Mouse (Mus musculus): ENCODE results near the gene Nphs1. TPM values are rescaled to one million over a fixed set of nuclear protein-coding genes. Genes with fewer than 3 reads are reported as not detected.

The Nphs1 gene
- polyA plus RNA-seq, 1 experiment from 2014 or later = not detected

DNA sequence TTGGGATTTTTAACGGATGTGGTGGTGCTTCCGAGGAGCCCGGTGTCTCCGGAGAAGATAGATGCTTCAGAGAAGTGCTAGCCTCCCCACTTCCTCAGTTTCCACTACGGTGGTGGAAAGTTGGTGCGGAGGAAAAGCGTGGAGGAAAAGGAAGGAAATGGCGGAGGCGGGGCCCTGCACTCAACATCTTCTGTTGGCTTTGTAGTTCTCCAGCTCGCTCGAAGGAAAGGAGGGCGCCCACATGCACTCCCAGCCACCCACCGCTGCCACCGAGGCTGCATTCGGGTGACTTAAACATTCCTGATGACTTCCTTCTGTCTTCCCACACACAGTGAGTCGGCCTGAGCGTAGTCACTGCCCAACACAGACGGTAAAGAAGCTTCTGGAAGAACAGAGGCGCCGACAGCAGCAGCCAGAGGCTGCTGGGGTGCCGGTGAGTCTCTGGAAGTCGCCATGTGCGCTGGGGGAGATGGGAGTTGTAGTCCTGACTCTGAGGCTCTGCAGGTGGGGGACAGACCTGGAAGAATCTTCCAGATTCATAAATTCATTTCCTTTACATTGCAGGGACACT, 35.0 kb upstream of the Nphs1 start:
- Histone ChIP-seq H3K36me3 (peaks cover 8% of the 10 kb centered on the region), H3K27ac (peak overlapping the region; percentile 34; the same call in 1 of the 2 replicates), H3K4me3 (peak overlapping the region; percentile 70), H3K9me3 (replicated peaks) (no peaks in the 10 kb centered on the region; the same call in 1 of the 2 replicates), H3K27me3 (ENCODE audit: low read depth, poor library complexity, severe bottlenecking) (peaks cover 51% of the 10 kb centered on the region), H3K4me1 (peaks cover 22% of the 10 kb centered on the region)
- 51% methylated on average over 23 of the region's 23 CpGs for WGBS
- no peak for DNase-seq (ENCODE audit: low spot score)

DNA sequence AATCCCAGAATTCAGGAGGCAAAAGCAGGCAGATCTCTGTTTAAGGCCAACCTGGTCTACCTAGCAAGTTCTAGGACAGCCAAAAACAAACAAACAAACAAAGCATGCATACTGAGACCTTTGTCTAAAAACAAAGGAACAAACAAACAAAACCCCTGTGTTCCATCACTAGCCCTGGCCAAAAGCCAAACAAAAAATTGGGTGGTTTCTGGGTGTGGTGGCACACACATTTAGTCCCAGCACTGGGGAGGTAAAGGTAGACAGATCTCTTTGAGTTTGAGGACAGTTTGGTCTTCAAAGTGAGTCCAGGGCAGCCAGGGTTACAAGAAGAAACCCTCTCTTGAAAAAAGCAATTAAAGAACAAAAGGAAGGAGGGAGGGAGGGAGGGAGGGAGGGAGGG, 28.8 kb upstream of the Nphs1 start:
- Histone ChIP-seq H3K27ac (no peak overlapping the region), H3K4me1 (no peaks in the 10 kb centered on the region), H3K36me3 (peaks cover 8% of the 10 kb centered on the region), H3K4me3 (no peak overlapping the region), H3K9me3 (replicated peaks) (no peaks in the 10 kb centered on the region), H3K27me3 (ENCODE audit: low read depth, poor library complexity, severe bottlenecking) (no peaks in the 10 kb centered on the region)
- no peak for DNase-seq (ENCODE audit: low spot score)

DNA sequence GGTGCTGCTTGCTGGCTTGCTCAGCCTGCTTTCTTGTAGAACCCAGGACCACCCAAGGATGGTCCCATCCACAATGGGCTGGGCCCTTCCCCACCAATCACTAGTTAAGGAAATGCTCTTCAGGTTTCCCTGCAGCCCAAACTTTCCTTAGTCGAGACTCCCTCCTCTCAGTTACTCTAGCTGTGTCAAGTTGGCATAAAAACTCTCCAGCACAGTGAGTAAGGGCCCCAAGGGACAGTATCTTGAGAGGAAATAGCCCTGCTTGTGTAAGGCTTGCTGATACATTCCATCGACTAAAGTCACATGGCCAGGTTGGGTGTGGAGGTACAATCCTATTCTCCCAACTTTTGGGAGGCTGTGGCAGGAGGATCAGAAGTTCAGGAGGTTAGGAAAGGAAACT, 27.9 kb upstream of the Nphs1 start:
- Histone ChIP-seq H3K27me3 (ENCODE audit: low read depth, poor library complexity, severe bottlenecking) (peaks cover 6% of the 10 kb centered on the region), H3K27ac (no peak overlapping the region), H3K36me3 (peaks cover 6% of the 10 kb centered on the region), H3K4me3 (no peak overlapping the region), H3K4me1 (no peaks in the 10 kb centered on the region), H3K9me3 (replicated peaks) (no peaks in the 10 kb centered on the region)
- 65% methylated on average over 2 of the region's 2 CpGs for WGBS
- DNase-seq (ENCODE audit: low spot score) = no peak

DNA sequence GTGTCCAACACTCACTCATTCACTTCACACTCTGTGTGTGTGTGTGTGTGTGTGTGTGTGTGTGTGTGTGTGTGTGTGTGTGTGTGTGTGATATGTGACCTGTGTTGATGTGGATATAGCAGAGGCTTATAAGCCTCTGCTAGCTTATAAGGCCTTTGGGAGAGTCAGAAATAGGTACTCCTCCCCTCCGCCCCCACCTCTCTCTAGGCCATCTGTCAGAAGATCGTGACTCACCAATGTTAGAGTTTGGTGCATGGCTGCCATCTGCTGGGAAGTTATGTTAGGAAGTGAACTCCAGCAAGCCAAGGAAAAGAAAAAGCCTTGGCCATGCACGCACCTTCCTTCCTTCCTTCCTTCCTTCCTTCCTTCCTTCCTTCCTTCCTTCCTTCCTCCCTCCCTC, 26.3 kb upstream of the Nphs1 start:
- no peaks in the 10 kb centered on the region for H3K36me3 ChIP-seq
- no peak overlapping the region for H3K4me3 ChIP-seq
- no peaks in the 10 kb centered on the region for H3K9me3 ChIP-seq (replicated peaks)
- no peak overlapping the region for H3K27ac ChIP-seq
- H3K4me1 ChIP-seq = no peaks in the 10 kb centered on the region
- DNase-seq (ENCODE audit: low spot score) = no peak
- 14% methylated on average over 3 of the region's 3 CpGs for WGBS
- peaks cover 22% of the 10 kb centered on the region for H3K27me3 ChIP-seq (ENCODE audit: low read depth, poor library complexity, severe bottlenecking)

DNA sequence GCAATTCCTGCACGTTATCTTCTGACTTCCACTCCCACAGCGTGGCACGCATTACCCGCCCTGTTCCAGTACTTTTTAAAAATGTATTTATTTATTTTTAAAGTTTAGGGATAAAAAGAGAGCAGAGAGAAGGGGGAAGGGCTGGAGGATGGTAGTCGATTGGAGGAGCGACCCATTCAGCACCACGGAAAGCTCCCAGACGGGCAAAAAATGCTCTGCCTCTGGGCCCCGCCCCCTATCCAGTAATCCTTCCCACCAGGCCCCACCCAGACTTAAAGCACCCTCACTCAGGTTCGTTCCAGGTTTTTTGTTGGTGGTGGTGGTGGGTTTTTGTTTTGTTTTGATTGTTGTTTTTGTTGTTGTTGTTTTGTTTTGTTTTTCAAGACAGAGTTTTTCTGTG, 23.9 kb upstream of the Nphs1 start:
- Histone ChIP-seq H3K36me3 (no peaks in the 10 kb centered on the region), H3K27ac (no peak overlapping the region), H3K9me3 (replicated peaks) (no peaks in the 10 kb centered on the region), H3K4me3 (no peak overlapping the region), H3K4me1 (no peaks in the 10 kb centered on the region), H3K27me3 (ENCODE audit: low read depth, poor library complexity, severe bottlenecking) (peaks cover 41% of the 10 kb centered on the region)
- 2% methylated on average over 10 of the region's 10 CpGs for WGBS
- DNase-seq (ENCODE audit: low spot score) = peak; percentile 73

DNA sequence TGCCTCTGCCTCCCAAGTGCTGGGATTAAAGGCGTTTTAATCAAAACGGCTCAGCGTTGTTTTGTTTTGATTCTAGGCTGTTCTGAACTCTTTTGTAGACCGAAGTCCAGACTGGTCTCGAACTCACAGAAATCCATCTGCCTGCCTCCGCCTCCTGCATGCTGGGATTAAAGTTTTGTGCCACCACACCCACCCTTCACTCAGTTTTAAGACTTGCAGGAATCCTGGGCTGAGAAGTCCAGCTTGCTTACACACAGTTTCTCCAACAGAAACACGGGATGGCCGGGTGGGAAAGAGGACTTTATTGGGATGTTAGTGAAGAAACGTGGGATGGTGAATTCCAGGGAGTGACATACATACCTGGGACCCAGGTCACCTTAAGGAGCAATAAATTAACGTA, 23.4 kb upstream of the Nphs1 start:
- Histone ChIP-seq H3K4me1 (no peaks in the 10 kb centered on the region), H3K27ac (no peak overlapping the region), H3K36me3 (no peaks in the 10 kb centered on the region), H3K27me3 (ENCODE audit: low read depth, poor library complexity, severe bottlenecking) (peaks cover 45% of the 10 kb centered on the region), H3K9me3 (replicated peaks) (no peaks in the 10 kb centered on the region), H3K4me3 (no peak overlapping the region)
- no peak for DNase-seq (ENCODE audit: low spot score)
- 70% methylated on average over 10 of the region's 10 CpGs for WGBS

DNA sequence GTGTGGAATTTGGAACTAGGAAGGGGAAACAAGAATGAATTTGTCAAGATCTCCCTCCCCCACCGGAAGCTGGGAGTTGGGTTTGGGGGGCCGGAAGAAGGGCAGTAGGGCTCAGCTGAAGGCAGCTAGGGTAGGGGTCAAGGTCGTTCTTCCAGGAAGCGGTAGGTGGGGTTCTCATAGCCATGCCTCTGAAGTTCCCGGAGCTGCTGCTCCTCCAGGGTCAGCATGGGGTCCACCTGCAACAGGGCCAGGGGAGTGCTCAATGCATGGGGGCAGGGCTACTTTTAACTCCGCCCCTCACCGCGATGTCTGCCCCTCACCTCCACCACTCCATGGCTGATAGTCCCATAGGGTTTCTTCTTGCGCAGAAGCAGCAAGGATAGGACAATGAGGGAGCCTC, 23.0 kb upstream of the Nphs1 start:
- DNase-seq (ENCODE audit: low spot score) = no peak
- Histone ChIP-seq H3K27ac (no peak overlapping the region), H3K36me3 (no peaks in the 10 kb centered on the region), H3K9me3 (replicated peaks) (no peaks in the 10 kb centered on the region), H3K27me3 (ENCODE audit: low read depth, poor library complexity, severe bottlenecking) (peaks cover 50% of the 10 kb centered on the region), H3K4me3 (no peak overlapping the region), H3K4me1 (no peaks in the 10 kb centered on the region)
- 45% methylated on average over 9 of the region's 9 CpGs for WGBS

DNA sequence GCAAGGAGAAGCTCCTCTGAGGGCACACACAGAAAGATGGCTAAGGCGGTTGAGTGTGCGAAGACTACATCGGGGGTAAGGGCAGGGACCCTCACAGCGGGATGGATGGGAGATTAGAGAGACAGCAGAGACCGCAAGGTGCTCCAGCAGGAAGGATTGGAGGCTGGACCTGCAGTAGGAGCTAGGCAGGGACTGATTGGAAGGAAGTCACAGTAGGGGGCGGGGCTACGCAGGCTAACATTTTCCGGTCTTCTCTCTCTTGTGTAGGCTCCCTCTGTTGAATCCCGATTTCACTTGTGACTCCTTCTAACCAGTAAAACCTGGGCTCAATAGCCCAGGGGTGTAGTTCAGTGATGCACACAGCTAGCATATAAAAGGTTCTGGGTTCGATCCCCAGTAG, 21.2 kb upstream of the Nphs1 start:
- no peak for DNase-seq (ENCODE audit: low spot score)
- H3K9me3 ChIP-seq (replicated peaks) = no peaks in the 10 kb centered on the region
- no peaks in the 10 kb centered on the region for H3K4me1 ChIP-seq
- H3K27me3 ChIP-seq (ENCODE audit: low read depth, poor library complexity, severe bottlenecking) = peaks cover 67% of the 10 kb centered on the region
- no peaks in the 10 kb centered on the region for H3K36me3 ChIP-seq
- no peak overlapping the region for H3K27ac ChIP-seq
- WGBS = 16% methylated on average over 10 of the region's 10 CpGs
- no peak overlapping the region for H3K4me3 ChIP-seq

DNA sequence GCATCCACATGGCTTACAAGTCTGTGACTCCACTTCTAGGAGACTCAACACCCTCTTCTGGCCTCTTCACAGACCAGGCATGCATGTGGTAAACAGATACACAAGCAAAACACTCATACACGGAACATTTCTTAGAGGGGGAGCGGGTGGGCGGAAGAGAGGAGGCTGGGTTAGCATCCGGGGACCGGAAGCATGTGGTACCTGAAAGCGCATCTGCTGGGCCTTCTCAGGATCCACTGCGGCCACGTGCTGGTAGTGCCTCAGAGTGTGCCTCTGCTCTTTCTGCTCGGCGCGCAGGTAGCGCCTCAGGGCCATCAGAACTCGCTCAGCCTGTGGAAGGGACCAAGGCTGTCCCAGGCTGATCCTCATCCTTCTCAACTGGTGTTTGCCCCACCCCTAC, 18.4 kb upstream of the Nphs1 start:
- WGBS = 73% methylated on average over 13 of the region's 13 CpGs
- H3K27me3 ChIP-seq (ENCODE audit: low read depth, poor library complexity, severe bottlenecking) = peaks cover 94% of the 10 kb centered on the region

DNA sequence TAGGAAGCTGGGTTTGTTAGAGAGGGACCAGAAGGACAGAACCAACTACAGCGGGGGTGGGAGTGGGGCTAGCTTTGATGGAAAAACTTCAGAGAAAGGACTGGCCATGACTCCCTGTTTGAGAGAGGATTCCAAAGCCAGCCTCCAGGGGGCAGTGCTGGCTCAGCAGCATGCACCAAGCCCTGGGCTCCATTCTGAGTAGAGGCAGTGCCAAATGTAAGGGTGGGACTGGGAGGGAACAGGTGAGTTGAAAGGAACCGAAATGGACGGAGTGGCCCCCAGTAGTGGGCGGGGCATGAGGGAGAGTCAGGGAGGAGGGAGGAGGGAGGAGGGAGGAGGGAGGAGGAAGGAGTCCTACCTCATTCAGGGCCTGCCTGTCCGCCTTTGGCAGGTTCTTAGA, 17.4 kb upstream of the Nphs1 start:
- Histone ChIP-seq H3K4me1 (peaks cover 18% of the 10 kb centered on the region), H3K4me3 (no peak overlapping the region), H3K36me3 (no peaks in the 10 kb centered on the region), H3K27me3 (ENCODE audit: low read depth, poor library complexity, severe bottlenecking) (peaks cover 94% of the 10 kb centered on the region), H3K9me3 (replicated peaks) (no peaks in the 10 kb centered on the region), H3K27ac (no peak overlapping the region)
- WGBS = 19% methylated on average over 4 of the region's 5 CpGs
- peak; percentile 61 for DNase-seq (ENCODE audit: low spot score)

More for the DNA sequence above, 18.4 kb upstream of the Nphs1 start:
- H3K36me3 ChIP-seq = no peaks in the 10 kb centered on the region
- H3K4me1 ChIP-seq = peaks cover 8% of the 10 kb centered on the region
- H3K27ac ChIP-seq = no peak overlapping the region
- H3K4me3 ChIP-seq = no peak overlapping the region
- H3K9me3 ChIP-seq (replicated peaks) = no peaks in the 10 kb centered on the region
- DNase-seq (ENCODE audit: low spot score) = no peak

DNA sequence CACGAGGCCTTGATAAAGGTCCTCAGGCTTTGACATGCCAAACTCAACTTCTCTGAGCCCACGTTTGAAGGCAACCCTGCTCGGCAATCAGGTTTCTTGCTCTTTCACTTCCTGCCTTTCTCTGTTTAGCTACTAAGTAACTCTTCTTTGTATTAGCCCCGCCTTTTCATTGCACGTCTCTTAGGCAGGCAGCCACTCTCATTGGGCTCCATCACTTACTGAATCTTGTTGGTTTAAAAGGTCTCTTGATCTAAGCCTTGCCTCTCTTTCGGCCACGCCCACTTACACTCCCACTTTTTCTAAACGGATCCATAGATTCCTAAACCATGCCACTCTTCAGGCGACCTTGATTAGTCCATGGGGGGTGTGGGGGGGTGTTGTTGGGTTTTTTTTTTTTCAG, 14.4 kb upstream of the Nphs1 start:
- Histone ChIP-seq H3K27ac (no peak overlapping the region), H3K36me3 (no peaks in the 10 kb centered on the region), H3K9me3 (replicated peaks) (no peaks in the 10 kb centered on the region), H3K4me3 (no peak overlapping the region; the same call in 1 of the 2 replicates), H3K27me3 (ENCODE audit: low read depth, poor library complexity, severe bottlenecking) (peaks cover 96% of the 10 kb centered on the region), H3K4me1 (peaks cover 20% of the 10 kb centered on the region)
- no peak for DNase-seq (ENCODE audit: low spot score)
- WGBS = 23% methylated on average over 9 of the region's 9 CpGs

DNA sequence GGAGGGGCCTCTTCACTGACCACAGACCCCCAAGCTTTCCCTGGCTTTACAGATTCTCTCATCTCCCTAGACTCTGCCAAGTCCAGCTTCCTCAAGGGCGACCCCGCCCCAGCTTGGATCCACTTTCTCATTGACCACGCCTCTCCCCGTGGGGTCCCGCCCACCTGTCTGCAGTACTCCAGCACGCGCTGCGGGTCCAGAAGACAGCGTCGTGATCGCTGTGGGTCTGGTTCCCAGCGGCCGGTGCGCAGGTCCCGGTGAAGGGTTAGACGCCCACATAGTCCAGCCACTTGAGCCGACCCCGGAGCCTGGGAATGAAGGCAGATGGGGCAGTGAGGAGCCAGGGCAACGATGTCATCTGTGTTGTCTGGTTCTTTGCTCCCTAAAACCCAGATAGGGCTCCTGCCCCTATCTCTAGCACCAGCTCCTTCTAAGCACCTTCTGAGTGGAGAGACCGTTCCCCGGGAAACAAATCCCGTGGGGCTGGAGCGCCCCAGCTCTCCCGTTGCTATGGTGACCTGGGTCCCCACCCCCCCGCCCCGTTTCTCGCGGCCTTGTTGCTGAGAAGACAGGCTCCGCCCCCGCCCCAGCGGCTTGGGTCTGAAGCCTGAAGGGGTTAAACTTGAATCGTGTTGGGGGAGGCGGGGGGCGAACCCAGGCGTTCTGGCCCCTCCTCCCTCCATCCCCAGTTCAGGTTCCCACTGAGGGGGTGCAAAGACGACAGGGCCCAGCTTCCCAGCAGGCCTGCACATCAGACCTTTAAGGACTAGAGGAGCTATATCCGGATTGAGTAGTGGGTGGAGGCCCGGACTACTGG, 13.8 kb upstream of the Nphs1 start:
- no peak for DNase-seq (ENCODE audit: low spot score)
- Histone ChIP-seq H3K9me3 (replicated peaks) (no peaks in the 10 kb centered on the region), H3K36me3 (no peaks in the 10 kb centered on the region), H3K27me3 (ENCODE audit: low read depth, poor library complexity, severe bottlenecking) (peaks cover 93% of the 10 kb centered on the region), H3K4me1 (peaks cover 20% of the 10 kb centered on the region), H3K27ac (no peak overlapping the region), H3K4me3 (peak overlapping the region; percentile 77)
- WGBS = 1% methylated on average over 38 of the region's 38 CpGs

DNA sequence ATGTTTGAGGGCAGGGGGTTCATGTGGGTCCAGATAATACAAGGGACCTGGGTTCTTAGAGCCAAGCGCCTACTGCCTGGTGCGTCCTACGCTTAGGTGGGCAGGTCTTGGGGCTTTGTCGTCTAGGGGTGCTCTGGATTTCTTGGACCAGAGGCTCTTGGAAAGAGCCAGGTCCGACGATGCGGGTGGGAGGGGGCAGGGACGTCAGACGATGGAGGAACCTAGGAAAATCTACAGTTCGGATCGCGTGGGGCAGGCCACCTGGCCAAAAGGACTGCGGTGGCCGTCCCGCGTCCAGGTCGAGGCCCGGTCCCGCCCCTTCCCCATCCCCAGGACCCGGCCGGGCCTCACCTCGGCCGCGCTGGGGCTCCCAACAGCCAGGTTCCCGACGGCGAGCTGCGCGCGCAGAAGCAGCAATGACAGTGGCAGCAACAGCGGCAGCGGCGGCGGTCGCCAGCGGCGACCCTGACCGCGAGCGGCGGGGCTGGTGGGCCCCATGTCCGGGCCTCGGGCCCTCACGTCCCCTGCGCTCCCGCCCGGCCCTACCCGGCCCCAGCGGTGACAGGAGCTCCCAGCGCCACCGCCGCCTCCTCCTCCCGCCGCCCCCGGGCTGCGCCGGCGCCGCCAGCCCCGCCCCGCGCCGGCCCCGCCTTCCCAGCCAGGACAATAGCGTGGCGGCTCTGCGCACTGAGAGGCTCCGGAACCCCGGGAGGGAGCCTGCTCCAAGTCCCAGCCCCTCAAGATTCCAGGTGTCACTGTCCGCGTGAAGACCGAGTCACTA, 13.0 kb upstream of the Nphs1 start, which contains the start of gene Aplp1:
Aplp1 (minus strand) TSS at position 565 of the 781 bp plus-strand sequence.
- H3K27me3 ChIP-seq (ENCODE audit: low read depth, poor library complexity, severe bottlenecking) = peaks cover 93% of the 10 kb centered on the region
- H3K9me3 ChIP-seq (replicated peaks) = no peaks in the 10 kb centered on the region
- DNase-seq (ENCODE audit: low spot score) = peak; percentile 74
- peak within 1 kb of the TSS; percentile 77 for H3K27ac ChIP-seq
- peaks cover 20% of the 10 kb centered on the region for H3K4me1 ChIP-seq
- H3K36me3 ChIP-seq = no peaks in the 10 kb centered on the region
- under 1% methylated on average over 72 of the region's 72 CpGs for WGBS
- peak within 1 kb of the TSS; percentile 77 for H3K4me3 ChIP-seq

Measured in limb, embryonic 10.5 days (tissue).